Comparison of ENCODE assay signal across 25 mouse cellular contexts in genomic region chr1:53757316-53757715, GRCm38 (mm10). TPM values are rescaled to one million over a fixed set of nuclear protein-coding genes. Genes with fewer than 3 reads are reported as not detected.
DNase-seq lines count a peak whose midpoint lies in the region; TF ChIP-seq lines count a peak whose summit lies in the region.
"Had no signal": no experiment of that assay in that cellular context is flagged by ENCODE, and none has a peak within 500 bp of the region (broad histone marks: within the 10 kb centered on the region; RNA-seq: fewer than 3 reads in every experiment).

No protein-coding gene starts in this region.

- peak overlapping the region; percentile 4; the same call in 1 of the 2 replicates for H3K27ac ChIP-seq in ES-Bruce4 (ENCODE audit: insufficient read depth, low read length)
- H3K27ac ChIP-seq: embryonic facial prominence, embryonic 13.5 days; embryonic facial prominence, embryonic 15.5 days; forebrain, embryonic 13.5 days; forebrain, embryonic 15.5 days had no signal

- H3K4me3 ChIP-seq in ES-Bruce4 (ENCODE audit: low read depth, low read length): no peak overlapping the region
- H3K4me3 ChIP-seq: embryonic facial prominence, embryonic 13.5 days; embryonic facial prominence, embryonic 15.5 days; forebrain, embryonic 13.5 days; forebrain, embryonic 15.5 days had no signal

- no peaks in the 10 kb centered on the region for H3K27me3 ChIP-seq in ES-Bruce4 (ENCODE audit: control insufficient read depth, insufficient read depth, low read length, poor library complexity, severe bottlenecking)
- no peaks in the 10 kb centered on the region for H3K27me3 ChIP-seq in splenic B cell, adult 2 months (ENCODE audit: control insufficient read depth, insufficient read depth, low read length, poor library complexity, severe bottlenecking)
- H3K27me3 ChIP-seq: CH12.LX; embryonic facial prominence, embryonic 13.5 days; embryonic facial prominence, embryonic 15.5 days; forebrain, embryonic 13.5 days; forebrain, embryonic 15.5 days; Patski had no signal

- TF ChIP-seq CTCF in ES-Bruce4 (IDR thresholded peaks at IDR 0.05; ENCODE audit: low read depth, low read length): no peak

- peak; percentile 70 for DNase-seq in 3T3-L1 (ENCODE audit: low read depth, low spot score)
- DNase-seq in brain, adult 2 months (ENCODE audit: low read depth, low spot score): peak; percentile 8
- DNase-seq in splenic B cell, adult 2 months (ENCODE audit: low read depth, low spot score): peak; percentile 27
- no peak for DNase-seq in adrenal gland, postnatal 10 days
- no peak for DNase-seq in gastrocnemius, postnatal 25 days
- no peak for DNase-seq in right cerebral cortex, postnatal 14 days
- DNase-seq: adrenal gland, adult 8-10 months; adrenal gland, postnatal 25 days; B cell, adult 2 months; cerebellum, adult 11-12 months; cerebellum, adult 2 months; cerebellum, adult 9-11 months; cerebellum, postnatal 14 days; cerebellum, postnatal 36 days; embryo, embryonic 11 days; forebrain, postnatal 0 days had no signal

- no peak for TF ChIP-seq POLR2A in ES-Bruce4 (IDR thresholded peaks at IDR 0.05; ENCODE audit: insufficient read depth, low read length)

- no peaks in the 10 kb centered on the region for H3K9me3 ChIP-seq in ES-Bruce4 (replicated peaks; ENCODE audit: control insufficient read depth, insufficient read depth, low read length, poor library complexity, severe bottlenecking)
- H3K9me3 ChIP-seq: embryonic facial prominence, embryonic 13.5 days; embryonic facial prominence, embryonic 15.5 days; forebrain, embryonic 13.5 days; forebrain, embryonic 15.5 days had no signal

- peaks cover 14% of the 10 kb centered on the region for H3K36me3 ChIP-seq in ES-Bruce4 (ENCODE audit: control insufficient read depth, insufficient read depth, low read length, poor library complexity, severe bottlenecking)
- H3K36me3 ChIP-seq in splenic B cell, adult 2 months (ENCODE audit: control insufficient read depth, insufficient read depth, low read length, poor library complexity, severe bottlenecking): peaks cover 26% of the 10 kb centered on the region
- H3K36me3 ChIP-seq: embryonic facial prominence, embryonic 15.5 days; forebrain, embryonic 15.5 days had no signal

- H3K9ac ChIP-seq in ES-Bruce4 (ENCODE audit: low read depth, poor library complexity, severe bottlenecking): no peak overlapping the region
- H3K9ac ChIP-seq: embryonic facial prominence, embryonic 13.5 days; embryonic facial prominence, embryonic 15.5 days; forebrain, embryonic 13.5 days; forebrain, embryonic 15.5 days; forebrain, postnatal 0 days had no signal

- no peaks in the 10 kb centered on the region for H3K4me1 ChIP-seq in ES-Bruce4 (ENCODE audit: control insufficient read depth, insufficient read depth, low read length)
- H3K4me1 ChIP-seq: embryonic facial prominence, embryonic 13.5 days; embryonic facial prominence, embryonic 15.5 days; forebrain, embryonic 13.5 days; forebrain, embryonic 15.5 days had no signal

- no peak for TF ChIP-seq EP300 in ES-Bruce4 (IDR thresholded peaks at IDR 0.05; ENCODE audit: insufficient read depth, low read depth, low read length)

RNA-seq across cellular contexts. Expression of gene Stk17b, which starts 27.7 kb away (rescaled TPM):
- 47.2 and 48.1 TPM in 2 replicates for polyA plus RNA-seq in ES-Bruce4 (2011; ENCODE audit: insufficient read depth, insufficient read length, low read depth, missing spikeins)
- total RNA-seq in adrenal gland, postnatal 10 days (2021): 10 to 100 TPM; 22.4 TPM
- total RNA-seq in gastrocnemius, postnatal 25 days (2021): 1 to 10 TPM; 4.6 to 5.8 TPM

RNA-seq across cellular contexts. Expression of gene Dnah7a, which starts 50.7 kb away (rescaled TPM):
- polyA plus RNA-seq in ES-Bruce4 (2011; ENCODE audit: insufficient read depth, insufficient read length, low read depth, missing spikeins): 1.8 and 2.2 TPM in 2 replicates
- under 1 TPM; 0.15 to 0.51 TPM for total RNA-seq in adrenal gland, postnatal 10 days (2021)
- total RNA-seq in gastrocnemius, postnatal 25 days (2021): not detected
- total RNA-seq: common myeloid progenitor, adult 5-6 weeks; MEL had no signal

Comparison
In these comparisons a context has a peak if more than half of its experiments do, and no peak if none do; other contexts are left out.
1. DNase-seq: peak in 3T3-L1 (single experiment), brain, adult 2 months (single experiment) and splenic B cell, adult 2 months (single experiment); none in adrenal gland, postnatal 10 days (single experiment), gastrocnemius, postnatal 25 days (single experiment) and right cerebral cortex, postnatal 14 days (single experiment).